Mouse (Mus musculus): Measurements from ENCODE around the gene Olfr1373.
A peak's percentile ranks its signal among the peaks of the same experiment; 100 is the strongest.

Gene Olfr1373

GRCm38 (mm10) chr11:52106037-52106436 is 39.3 kb downstream of the Olfr1373 start:
- DNase-seq (ENCODE audit: low spot score): no peak

GRCm38 (mm10) chr11:52105503-52105902 is 39.8 kb downstream of the Olfr1373 start:
- no peak for DNase-seq (ENCODE audit: low spot score)

GRCm38 (mm10) chr11:52102977-52103376 is 42.4 kb downstream of the Olfr1373 start:
- DNase-seq (ENCODE audit: low spot score): no peak

DNA sequence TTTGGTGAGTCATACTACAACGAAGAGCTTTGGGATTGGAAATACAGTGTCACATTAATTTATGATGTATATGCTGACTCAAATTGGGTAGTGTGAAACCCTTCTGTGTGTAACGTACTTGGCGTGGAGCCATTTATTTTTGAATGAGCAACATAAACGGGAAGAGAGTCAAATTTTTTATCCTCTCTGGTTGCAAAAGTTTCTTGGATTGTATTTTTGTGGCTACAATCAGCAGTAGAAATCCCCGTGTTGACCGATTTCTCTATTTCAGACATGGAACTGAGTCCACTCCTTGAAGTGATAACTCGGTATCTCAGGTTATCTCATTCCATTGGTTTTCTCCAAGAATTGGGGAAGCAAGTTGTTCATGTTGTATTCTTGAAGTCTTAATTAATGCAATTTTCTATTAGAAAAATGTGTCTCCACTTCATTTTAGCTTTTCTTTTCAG is 45.5 kb downstream of the Olfr1373 start:
- no peak for DNase-seq (ENCODE audit: low spot score)

DNA sequence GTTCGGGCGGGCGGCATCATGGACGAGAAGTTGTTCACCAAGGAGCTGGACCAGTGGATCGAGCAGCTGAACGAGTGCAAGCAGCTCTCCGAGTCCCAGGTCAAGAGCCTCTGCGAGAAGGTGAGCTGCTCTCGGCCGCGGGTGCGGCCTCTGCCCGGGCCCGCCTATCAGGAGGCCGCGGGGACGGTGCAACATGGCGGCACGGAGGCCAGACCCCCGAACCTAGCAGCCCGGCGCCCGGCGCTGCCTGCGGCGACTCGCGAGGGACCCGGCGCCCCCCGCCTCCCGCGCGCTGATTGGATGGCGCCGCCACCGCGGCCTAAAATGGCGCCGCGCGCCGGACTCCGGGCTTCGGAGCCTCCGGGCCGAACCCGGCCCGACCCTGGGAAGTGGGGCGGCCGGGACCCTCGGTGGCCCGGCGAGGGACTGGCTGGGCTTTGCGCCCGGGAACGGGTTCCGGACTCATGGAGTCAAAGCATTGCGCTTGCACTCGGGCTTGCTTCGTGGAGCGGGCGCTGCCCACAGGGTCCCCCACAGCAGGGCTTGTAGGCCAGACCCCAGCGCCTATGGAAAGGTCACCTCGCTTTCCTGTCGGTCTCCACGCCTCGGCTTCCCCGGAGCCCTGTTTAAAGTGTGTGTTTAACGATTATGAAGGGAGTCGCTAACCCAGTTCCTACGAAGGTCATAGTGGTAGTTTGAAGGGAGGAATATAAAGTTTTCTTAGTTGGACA is 46.1 kb downstream of the Olfr1373 start:
- DNase-seq (ENCODE audit: low spot score): peak; percentile 63

DNA sequence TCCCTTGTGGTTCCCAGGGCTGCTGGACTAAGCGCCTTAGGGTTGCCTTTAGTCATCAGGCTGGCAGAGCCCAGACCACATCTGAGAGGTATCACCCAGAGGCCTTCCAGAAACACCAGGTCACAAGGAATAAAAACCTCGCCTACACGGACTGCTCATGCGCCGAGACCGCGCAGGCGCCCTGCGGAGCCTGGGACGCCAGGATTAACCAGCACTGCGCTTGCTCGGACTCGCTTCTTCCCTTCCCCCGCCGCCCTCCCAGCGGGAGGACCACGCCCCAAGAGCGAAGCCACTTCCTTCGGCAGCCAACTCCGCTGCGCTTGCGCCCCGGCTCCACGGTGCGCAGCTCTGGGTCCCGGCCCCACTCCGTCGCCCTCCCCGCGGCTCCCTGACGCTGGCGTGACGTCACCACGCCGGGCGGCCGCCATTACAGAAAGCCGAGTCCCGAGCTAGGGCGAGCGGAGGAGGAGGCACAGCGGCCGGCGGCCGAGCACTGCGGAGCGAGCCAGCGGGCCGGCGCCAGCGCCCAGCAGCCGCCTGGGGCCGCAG is 46.9 kb downstream of the Olfr1373 start, which contains the start of gene Ppp2ca:
TSS of gene Ppp2ca (plus strand) at position 284 of the 549 bp plus-strand sequence.
- peak; percentile 95 for DNase-seq (ENCODE audit: low spot score)

DNA sequence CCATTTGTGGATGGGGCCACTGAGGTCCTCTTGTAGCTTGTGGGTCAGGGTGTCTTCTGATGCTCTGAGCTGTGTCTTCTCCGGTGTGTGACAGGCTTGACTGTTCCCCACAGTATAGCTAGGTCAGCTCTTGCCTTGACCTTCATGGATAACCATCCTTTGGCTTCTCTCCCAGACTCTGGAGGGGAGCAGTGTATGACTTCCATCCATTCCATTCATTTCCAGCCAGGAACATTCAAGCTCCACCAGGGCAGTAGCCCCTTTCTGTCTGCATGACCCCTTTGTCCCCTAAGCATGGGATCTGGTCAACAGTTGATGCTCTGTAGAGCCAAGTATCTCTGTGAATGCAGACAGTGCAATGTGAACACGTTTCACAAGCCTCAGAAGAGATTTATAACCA is 47.7 kb downstream of the Olfr1373 start:
- no peak for DNase-seq (ENCODE audit: low spot score)

- no peak for DNase-seq (ENCODE audit: low spot score)
Observed at GRCm38 (mm10) chr11:52097016-52097415, 48.3 kb downstream of the Olfr1373 start.
